Mouse (Mus musculus) liver, postnatal 0 days (tissue): ENCODE data around the gene Lyrm2. TPM values are rescaled to one million over a fixed set of nuclear protein-coding genes. Genes with fewer than 3 reads are reported as not detected.

ENCODE experiments used
- ATAC-seq: fragments of 200-750 bp; cut with Nextera tagmentation; 2 replicates; pipeline ENCODE4 v1.8.0; 2017; ENCODE audit warnings: mild to moderate bottlenecking, moderate library complexity
- DNase-seq: peaks from one replicate; pipeline ENCODE4 v3.0.0-alpha.2; 2016
- H3K27ac ChIP-seq: fragments of 300-500 bp; sonication (generic); 2 replicates; pipeline ENCODE4 v1.5.1; 2014; ENCODE audit warnings: antibody characterized with exemption, moderate library complexity, mild to moderate bottlenecking, low read depth
- H3K27me3 ChIP-seq: fragments of 300-500 bp; sonication (generic); 2 replicates; pipeline ENCODE4 v1.6.1; 2014; ENCODE audit warnings: low read length, control low read depth, mixed read lengths; ENCODE audit not compliant: insufficient read depth
- H3K36me3 ChIP-seq: fragments of 300-500 bp; sonication (generic); replicated peaks from 2 replicates; pipeline ENCODE4 v1.6.1; 2014; ENCODE audit warnings: mild to moderate bottlenecking, control low read depth, low read length, moderate library complexity, mixed read lengths; ENCODE audit not compliant: insufficient read depth
- H3K4me1 ChIP-seq: fragments of 300-500 bp; sonication (generic); 2 replicates; pipeline ENCODE4 v1.6.1; 2014; ENCODE audit warnings: antibody characterized with exemption, mild to moderate bottlenecking, control low read depth; ENCODE audit not compliant: insufficient read depth
- H3K4me2 ChIP-seq: fragments of 300-500 bp; sonication (generic); 2 replicates; pipeline ENCODE4 v1.6.1; 2014; ENCODE audit warnings: low read depth, mild to moderate bottlenecking, low read length, moderate library complexity, mixed read lengths
- H3K4me3 ChIP-seq: fragments of 300-500 bp; sonication (generic); 2 replicates; pipeline ENCODE4 v1.5.1; 2014; ENCODE audit warnings: low read depth, low read length
- H3K9ac ChIP-seq: fragments of 300-500 bp; sonication (generic); replicated peaks from 2 replicates; pipeline ENCODE4 v1.6.1; 2014; ENCODE audit warnings: mild to moderate bottlenecking, moderate library complexity
- H3K9me3 ChIP-seq: fragments of 300-500 bp; sonication (generic); 2 replicates; pipeline ENCODE4 v1.6.1; 2016; ENCODE audit warnings: mild to moderate bottlenecking, control low read depth, low read length, mixed read lengths
- CTCF ChIP-seq: sonication (generic); IDR thresholded peaks from 2 replicates; pipeline ENCODE4 v1.5.1; 2016; ENCODE audit warnings: antibody characterized with exemption, low read depth
- EP300 ChIP-seq: IDR thresholded peaks from 2 replicates; pipeline ENCODE4 v1.6.1; 2016; ENCODE audit warnings: antibody characterized with exemption, low read depth, mild to moderate bottlenecking
- WGBS: fragments of 180-500 bp; shearing (Covaris S2); extraction: QIAGEN DNeasy Blood & Tissue Kit; methylation state at CpG from one replicate; pipeline ENCODE4 v1.1.7; 2014; ENCODE audit not compliant: insufficient replicate concordance; 5-methylcytosine and 5-hydroxymethylcytosine counted together
- polyA plus RNA-seq: library from polyadenylated mRNA; unstranded; fragments of >200 nt; fragmentation: Nextera tagmentation; extraction: Ambion mirVana; gene quantifications from 2 replicates; pipeline ENCODE4 v1.2.1, GENCODE M21; 2015

Gene Lyrm2
- polyA plus RNA-seq, 1 experiment from 2014 or later, result 48.6 TPM

GRCm38 (mm10) chr4:32820676-32821075 lies 20.6 kb downstream of the Lyrm2 start:
- Histone ChIP-seq H3K4me1 (no peaks in the 10 kb centered on the region), H3K4me2 (no peak overlapping the region), H3K36me3 (no peaks in the 10 kb centered on the region), H3K27ac (no peak overlapping the region), H3K4me3 (no peak overlapping the region), H3K9me3 (no peaks in the 10 kb centered on the region), H3K9ac (no peak overlapping the region), H3K27me3 (no peaks in the 10 kb centered on the region)
- ATAC-seq, result no peak
- TF ChIP-seq EP300, result no peak
- no peak for TF ChIP-seq CTCF
- WGBS, result 86% methylated on average over 3 of the region's 3 CpGs
- DNase-seq, result no peak

- no peaks in the 10 kb centered on the region for H3K4me1 ChIP-seq
- no peaks in the 10 kb centered on the region for H3K36me3 ChIP-seq
- DNase-seq (no peak), ATAC-seq (no peak)
- WGBS, result 62% methylated on average over 8 of the region's 8 CpGs
- TF ChIP-seq CTCF (no peak), EP300 (no peak)
- H3K4me2 ChIP-seq, result no peak overlapping the region
- H3K4me3 ChIP-seq, result no peak overlapping the region
- H3K9ac ChIP-seq, result no peak overlapping the region
- no peaks in the 10 kb centered on the region for H3K27me3 ChIP-seq
- no peak overlapping the region for H3K27ac ChIP-seq
- H3K9me3 ChIP-seq, result no peaks in the 10 kb centered on the region
Measured at GRCm38 (mm10) chr4:32824254-32824653, 24.2 kb downstream of the Lyrm2 start.

- no peaks in the 10 kb centered on the region for H3K4me1 ChIP-seq
- ATAC-seq, result no peak
- 79% methylated on average over 7 of the region's 7 CpGs for WGBS
Measured at GRCm38 (mm10) chr4:32826925-32827324, 26.9 kb downstream of the Lyrm2 start.

GRCm38 (mm10) chr4:32828385-32829077 lies 28.5 kb downstream of the Lyrm2 start:
- no peak for TF ChIP-seq EP300
- peak; percentile 14; the same call in 1 of the 2 replicates for TF ChIP-seq CTCF
- Histone ChIP-seq H3K4me3 (no peak overlapping the region), H3K4me1 (no peaks in the 10 kb centered on the region), H3K27ac (no peak overlapping the region), H3K36me3 (no peaks in the 10 kb centered on the region), H3K27me3 (no peaks in the 10 kb centered on the region), H3K9ac (no peak overlapping the region), H3K9me3 (no peaks in the 10 kb centered on the region), H3K4me2 (no peak overlapping the region)
- 63% methylated on average over 10 of the region's 10 CpGs for WGBS
- DNase-seq (no peak), ATAC-seq (no peak)

More at GRCm38 (mm10) chr4:32826925-32827324, 26.9 kb downstream of the Lyrm2 start:
- DNase-seq, result no peak
- Histone ChIP-seq H3K4me3 (no peak overlapping the region), H3K4me2 (no peak overlapping the region), H3K36me3 (no peaks in the 10 kb centered on the region), H3K9me3 (no peaks in the 10 kb centered on the region), H3K27me3 (no peaks in the 10 kb centered on the region), H3K9ac (no peak overlapping the region), H3K27ac (no peak overlapping the region)
- TF ChIP-seq CTCF (no peak), EP300 (no peak)

GRCm38 (mm10) chr4:32829316-32829715 lies 29.3 kb downstream of the Lyrm2 start:
- Histone ChIP-seq H3K4me1 (no peaks in the 10 kb centered on the region), H3K27ac (no peak overlapping the region), H3K9me3 (no peaks in the 10 kb centered on the region), H3K9ac (no peak overlapping the region), H3K36me3 (no peaks in the 10 kb centered on the region), H3K4me3 (no peak overlapping the region), H3K27me3 (no peaks in the 10 kb centered on the region), H3K4me2 (no peak overlapping the region)
- 65% methylated on average over 10 of the region's 10 CpGs for WGBS
- DNase-seq, result no peak
- ATAC-seq, result no peak
- TF ChIP-seq CTCF (no peak), EP300 (no peak)

- no peak for TF ChIP-seq CTCF
- Histone ChIP-seq H3K9me3 (no peaks in the 10 kb centered on the region), H3K4me1 (no peaks in the 10 kb centered on the region), H3K4me2 (peak overlapping the region; percentile 43), H3K27ac (no peak overlapping the region), H3K36me3 (no peaks in the 10 kb centered on the region), H3K27me3 (no peaks in the 10 kb centered on the region), H3K9ac (no peak overlapping the region), H3K4me3 (no peak overlapping the region)
- no peak for DNase-seq
- 54% methylated on average over 17 of the region's 17 CpGs for WGBS
- ATAC-seq, result no peak
Measured at GRCm38 (mm10) chr4:32833494-32834282, 33.6 kb downstream of the Lyrm2 start.
